Mouse (Mus musculus): ENCODE results near the gene Suv39h2.

DNA sequence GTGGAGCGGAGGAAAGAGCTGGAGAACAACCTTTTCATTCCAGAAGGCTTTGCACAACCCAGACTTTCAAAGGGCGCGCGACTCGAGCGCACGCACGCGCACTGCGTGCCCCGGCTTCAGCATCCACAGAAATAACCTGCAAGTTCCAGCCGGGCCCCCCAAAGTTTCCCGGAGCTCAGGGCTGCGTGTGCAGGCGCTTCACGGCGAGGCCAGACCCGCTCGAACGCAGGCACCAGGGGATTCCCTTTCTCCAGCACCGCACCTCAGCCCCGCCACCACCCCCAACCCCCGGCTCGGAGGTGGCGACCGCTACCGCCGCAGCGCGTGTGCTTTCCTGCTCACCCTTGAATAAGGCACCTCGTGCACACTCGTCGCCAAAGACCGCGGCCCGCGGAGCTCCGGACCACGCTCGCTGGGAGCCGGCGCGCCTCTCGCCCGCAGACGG is 448 bp downstream of the Suv39h2 start:
- TF ChIP-seq POLR2A (IDR thresholded peaks at IDR 0.05; ENCODE audit: borderline replicate concordance, extremely low read depth, insufficient read depth, insufficient read length, poor library complexity, severe bottlenecking) (no peak), CTCF (IDR thresholded peaks at IDR 0.05; ENCODE audit: borderline replicate concordance, extremely low read depth, insufficient read depth, insufficient read length) (no peak)
